Mouse (Mus musculus) testis, adult 2 months (tissue): Measurements from ENCODE around the gene Sun2.

ENCODE experiments used
- CTCF ChIP-seq: fragments of 200-500 bp; IDR thresholded peaks from 2 replicates; pipeline ENCODE4 v1.5.1; 2012; ENCODE audit warnings: low read depth, mild to moderate bottlenecking, inconsistent platforms, low read length, moderate library complexity; ENCODE audit not compliant: control insufficient read depth, insufficient read depth, insufficient replicate concordance
- POLR2A ChIP-seq: fragments of 200-500 bp; IDR thresholded peaks from 2 replicates; pipeline ENCODE4 v1.6.1; 2012; ENCODE audit warnings: low read depth, mild to moderate bottlenecking, inconsistent platforms, low read length, moderate library complexity; ENCODE audit not compliant: control insufficient read depth

DNA sequence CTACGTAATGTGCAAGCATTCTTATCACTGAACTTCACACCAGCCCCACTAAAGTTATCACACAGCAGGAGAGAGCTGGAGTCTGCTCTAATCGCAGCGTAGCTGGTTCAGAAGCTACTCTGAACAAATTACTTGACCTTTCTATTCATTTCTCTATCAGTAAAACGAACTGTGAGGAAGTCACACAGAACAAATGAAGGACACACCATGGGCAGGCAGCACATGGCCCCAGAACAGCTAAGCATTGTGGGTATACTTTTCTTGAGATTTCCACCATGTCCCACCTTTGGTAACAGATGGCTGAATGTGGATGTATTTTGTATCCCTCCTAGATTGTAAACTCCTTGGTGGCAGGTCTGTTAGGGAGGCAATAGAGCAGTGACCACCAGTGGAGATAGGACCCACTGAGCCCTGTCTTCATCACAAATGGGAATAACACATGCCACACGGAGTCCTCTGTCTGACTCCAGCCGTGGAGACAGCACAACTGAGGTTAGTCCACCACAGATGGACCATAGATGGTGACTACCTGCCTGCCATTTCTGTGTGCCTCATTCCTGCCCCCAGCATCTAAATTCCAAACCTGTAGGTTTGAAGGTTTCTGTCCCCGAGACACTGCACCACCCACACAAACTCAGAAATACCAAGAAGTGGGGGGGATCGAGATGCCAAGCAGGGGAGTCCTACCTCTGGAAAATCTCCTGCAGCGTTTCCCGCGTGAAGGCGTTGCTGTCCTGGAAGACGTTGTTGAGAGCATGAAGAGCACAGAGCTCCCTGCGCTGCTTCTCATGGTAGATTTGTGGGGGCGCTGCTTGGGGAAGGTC lies 56.1 kb downstream of the Sun2 start:
- TF ChIP-seq POLR2A (no peak), CTCF (no peak)
